Mouse (Mus musculus) skeletal muscle tissue, postnatal 0 days (tissue): ENCODE measurements around the gene Mib2. TPM values are rescaled to one million over a fixed set of nuclear protein-coding genes. Genes with fewer than 3 reads are reported as not detected.

Experiments used
- polyA plus RNA-seq: library from polyadenylated mRNA; unstranded; fragments of >200 nt; fragmentation: Nextera tagmentation; extraction: Ambion mirVana; gene quantifications from 2 replicates; pipeline ENCODE4 v1.2.1, GENCODE M21; 2015

Gene Mib2
- polyA plus RNA-seq = 13.3 and 14.7 TPM in 2 replicates

DNA sequence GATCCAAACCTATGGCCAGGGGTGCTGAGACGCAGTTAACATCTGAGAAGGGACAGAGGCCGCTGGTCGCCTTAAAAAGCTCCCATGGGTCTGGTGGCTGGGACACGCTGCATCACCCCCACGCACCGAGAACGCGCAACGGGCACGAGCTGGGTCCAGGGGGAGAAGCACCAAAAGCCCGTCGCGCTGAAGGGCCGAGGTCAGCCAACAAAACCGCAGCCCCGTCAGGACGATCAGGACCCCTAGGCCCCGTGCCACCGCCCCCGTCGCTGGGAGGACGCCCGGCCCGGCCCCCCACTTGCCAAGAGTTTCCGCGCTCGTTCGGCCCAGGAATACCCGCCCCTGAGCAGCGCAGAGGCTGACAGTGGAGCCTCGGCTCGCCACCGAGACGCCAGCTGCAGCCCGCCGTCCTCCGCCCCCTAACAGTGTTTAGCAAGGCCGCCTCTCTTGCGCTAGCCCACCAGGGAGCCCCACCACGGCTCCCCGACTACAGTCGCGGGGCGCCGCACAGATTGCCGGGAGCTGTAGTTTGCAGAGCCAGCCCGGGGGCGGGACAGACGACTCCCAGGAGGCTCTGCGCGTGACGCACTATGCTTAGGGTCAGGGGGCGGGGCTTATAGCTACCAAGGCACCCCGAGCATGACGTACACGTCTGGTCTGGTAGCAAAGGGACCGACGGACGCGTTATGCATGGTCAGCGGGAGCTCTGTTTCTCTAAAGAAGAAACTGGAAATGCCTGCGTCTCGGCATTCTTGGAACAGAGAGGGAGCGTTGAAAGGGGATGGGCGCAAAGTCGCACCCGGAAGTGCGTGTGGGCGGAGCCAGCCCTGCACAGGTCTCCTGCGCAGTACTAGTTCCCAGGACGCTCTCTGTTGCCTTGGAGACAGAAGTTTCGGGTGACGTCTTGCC lies at the start of gene Mib2:
Gene Mib2, minus strand, starts transcription at position 510 of the 909 bp plus-strand sequence.

GRCm38 (mm10) chr4:155704721-155705591 lies 36.0 kb upstream of the Mib2 start, which contains the start of gene Ssu72:
Ssu72 (plus strand) TSS chr4:155704800.

GRCm38 (mm10) chr4:155694111-155694481 lies 25.1 kb upstream of the Mib2 start, which contains the start of gene Fndc10:
Fndc10 (plus strand) TSS chr4:155694342.

GRCm38 (mm10) chr4:155653086-155653450 lies 15.9 kb downstream of the Mib2 start, which contains the start of gene Mmp23:
Mmp23 (minus strand) TSS chr4:155653384.

GRCm38 (mm10) chr4:155645308-155645707 lies 23.7 kb downstream of the Mib2 start, which contains the start of gene Gm10563:
Gm10563 (minus strand) TSS chr4:155645408.

GRCm38 (mm10) chr4:155624338-155625291 lies 44.4 kb downstream of the Mib2 start, which contains the start of gene Cdk11b:
Cdk11b (plus strand) TSS chr4:155624854.

Other genes starting within 250 kb of the Mib2 start
- 73.1 and 82.1 TPM in 2 replicates for gene Tmem52, start 200.1 kb downstream of the Mib2 start, polyA plus RNA-seq
- 160 and 178 TPM in 2 replicates for gene Gnb1, start 177.8 kb downstream of the Mib2 start, polyA plus RNA-seq
- gene Nadk, start 106.8 kb downstream of the Mib2 start, polyA plus RNA-seq = 25.7 and 36.4 TPM in 2 replicates
- gene Slc35e2, start 67.8 kb downstream of the Mib2 start, polyA plus RNA-seq = 3.5 and 3.7 TPM in 2 replicates
- gene Cdk11b, start 44.3 kb downstream of the Mib2 start, polyA plus RNA-seq = 39.1 and 44.5 TPM in 2 replicates
- not detected in 2 replicates for gene Gm10563, start 23.8 kb downstream of the Mib2 start, polyA plus RNA-seq
- gene Mmp23, start 15.8 kb downstream of the Mib2 start, polyA plus RNA-seq = 38.5 and 62.9 TPM in 2 replicates
- gene Fndc10, start 25.1 kb upstream of the Mib2 start, polyA plus RNA-seq = 4.6 and 6.1 TPM in 2 replicates
- gene Ssu72, start 35.6 kb upstream of the Mib2 start, polyA plus RNA-seq = 90.9 and 95.8 TPM in 2 replicates
- gene Tmem240, start 65.6 kb upstream of the Mib2 start, polyA plus RNA-seq = 0.28 and 0.58 TPM in 2 replicates
- gene Atad3a, start 91.9 kb upstream of the Mib2 start, polyA plus RNA-seq = 56.3 and 59.2 TPM in 2 replicates
- 20.3 and 22.5 TPM in 2 replicates for gene Vwa1, start 105.5 kb upstream of the Mib2 start, polyA plus RNA-seq
- 1.4 and 1.5 TPM in 2 replicates for gene Tmem88b, start 116.7 kb upstream of the Mib2 start, polyA plus RNA-seq
- 0.13 and 0.15 TPM in 2 replicates for gene Ankrd65, start 121.2 kb upstream of the Mib2 start, polyA plus RNA-seq
- gene Mrpl20, start 133.7 kb upstream of the Mib2 start, polyA plus RNA-seq = 172 and 176 TPM in 2 replicates
- 89.3 and 91.0 TPM in 2 replicates for gene Ccnl2, start 143.3 kb upstream of the Mib2 start, polyA plus RNA-seq
- 131 and 148 TPM in 2 replicates for gene Aurkaip1, start 162.1 kb upstream of the Mib2 start, polyA plus RNA-seq
- 109 and 120 TPM in 2 replicates for gene Mxra8, start 170.5 kb upstream of the Mib2 start, polyA plus RNA-seq
- 13.5 and 16.4 TPM in 2 replicates for gene Dvl1, start 178.2 kb upstream of the Mib2 start, polyA plus RNA-seq
- 0.16 and 0.21 TPM in 2 replicates for gene Tas1r3, start 194.2 kb upstream of the Mib2 start, polyA plus RNA-seq
- 8.0 and 8.1 TPM in 2 replicates for gene Cptp, start 200.2 kb upstream of the Mib2 start, polyA plus RNA-seq
- gene Ints11, start 200.3 kb upstream of the Mib2 start, polyA plus RNA-seq = 23.9 and 26.2 TPM in 2 replicates
- gene Pusl1, start 222.6 kb upstream of the Mib2 start, polyA plus RNA-seq = 24.9 and 28.0 TPM in 2 replicates
- gene Acap3, start 222.6 kb upstream of the Mib2 start, polyA plus RNA-seq = 9.6 and 9.8 TPM in 2 replicates